Mouse (Mus musculus): Measurements from ENCODE around the gene Cldn22.
"Not testable (repeated sequence)": the region's sequence is repeated elsewhere in the genome, so short reads cannot be mapped to it uniquely, and the experiment has no call there.

The Cldn22 gene

GRCm38 (mm10) chr8:47824182-47824581 is at the start of gene Cldn22:
Gene Cldn22 (plus strand): TSS chr8:47824482.
- no peak for DNase-seq

DNA sequence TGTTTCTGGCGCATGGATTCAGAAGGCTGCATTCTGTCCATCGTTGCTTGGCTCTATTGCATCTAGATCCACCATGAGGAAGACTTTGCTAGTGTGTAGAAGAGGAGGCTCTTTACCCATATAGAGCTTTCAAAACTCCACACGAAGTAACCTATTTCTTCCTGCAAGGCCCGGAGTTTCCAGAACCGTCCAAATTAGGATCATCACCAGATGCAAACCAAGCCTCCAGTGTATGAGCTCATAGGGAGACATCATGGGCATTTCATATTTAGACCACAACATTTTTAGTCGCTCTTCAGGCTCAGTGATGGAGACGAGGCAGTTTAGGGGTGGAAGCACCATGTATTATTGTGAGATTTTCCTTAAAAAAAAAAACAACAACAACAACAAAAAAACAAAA is 46.9 kb upstream of the Cldn22 start:
- no peak for DNase-seq

GRCm38 (mm10) chr8:47779589-47779988 is 44.7 kb upstream of the Cldn22 start:
- DNase-seq, result peak; percentile 24

DNA sequence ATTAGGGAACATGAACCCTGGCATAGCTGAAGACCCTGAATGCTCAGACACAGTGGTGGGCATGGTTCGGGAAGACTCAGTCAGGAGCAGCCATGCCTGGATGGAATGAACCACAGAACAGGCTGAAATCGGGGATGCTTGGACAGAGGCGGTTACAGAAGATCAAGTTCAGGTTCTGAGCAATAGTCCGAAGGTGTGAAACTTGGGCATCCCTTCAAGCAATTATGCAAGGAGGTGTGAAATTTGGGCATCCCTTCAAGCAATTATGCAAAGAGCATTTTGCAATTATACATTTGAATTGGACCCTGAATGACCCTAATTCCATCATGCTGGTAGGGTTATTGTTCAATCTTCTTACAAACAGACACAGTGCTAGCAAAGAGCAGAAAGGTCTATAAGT is 42.4 kb upstream of the Cldn22 start:
- DNase-seq, result peak; percentile 52

GRCm38 (mm10) chr8:47783544-47783943 is 40.7 kb upstream of the Cldn22 start:
- DNase-seq, result no peak

DNA sequence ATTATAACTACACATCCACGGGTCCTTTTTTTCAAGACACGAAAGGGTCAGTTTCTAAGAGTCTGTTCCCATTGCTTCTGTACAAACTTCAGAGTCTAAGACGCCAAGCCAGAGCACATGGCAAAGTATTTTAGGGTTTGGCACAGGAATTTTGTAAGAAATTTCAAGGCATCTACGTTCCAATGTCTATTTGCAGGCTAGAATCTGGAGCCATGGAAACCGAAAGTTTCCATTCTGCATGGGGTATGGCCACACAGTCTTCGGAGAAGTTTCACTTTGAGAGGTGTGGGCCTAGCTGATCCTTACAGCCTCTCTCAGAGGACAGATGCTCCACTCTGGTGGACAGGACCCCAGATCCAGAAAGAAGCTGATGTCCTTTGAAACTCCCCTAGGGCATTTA is 40.3 kb upstream of the Cldn22 start:
- DNase-seq, result no peak

GRCm38 (mm10) chr8:47784436-47784835 is 39.8 kb upstream of the Cldn22 start:
- DNase-seq, result no peak

DNA sequence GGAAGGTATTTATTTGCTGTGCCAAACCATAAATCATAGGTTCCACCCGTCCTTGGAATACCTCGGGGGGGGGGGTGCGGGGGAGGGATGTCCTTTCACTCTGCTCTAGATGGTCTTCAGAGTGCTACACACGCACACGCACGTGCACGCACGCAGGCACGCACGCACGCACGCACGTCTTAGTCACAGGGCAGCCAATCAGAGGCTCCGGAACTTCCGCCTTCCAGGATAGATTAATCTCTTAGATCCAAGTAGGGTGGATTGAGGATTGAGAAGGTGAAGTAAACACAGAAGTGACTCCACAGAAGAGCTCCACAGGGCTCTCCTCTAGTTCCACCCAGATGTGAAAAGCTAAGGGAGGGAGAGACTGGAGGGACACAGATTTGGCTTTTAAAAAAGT is 38.0 kb upstream of the Cldn22 start:
- no peak for DNase-seq

GRCm38 (mm10) chr8:47787705-47788104 is 36.6 kb upstream of the Cldn22 start:
- no peak for DNase-seq

GRCm38 (mm10) chr8:47791986-47792385 is 32.3 kb upstream of the Cldn22 start:
- DNase-seq, result no peak

DNA sequence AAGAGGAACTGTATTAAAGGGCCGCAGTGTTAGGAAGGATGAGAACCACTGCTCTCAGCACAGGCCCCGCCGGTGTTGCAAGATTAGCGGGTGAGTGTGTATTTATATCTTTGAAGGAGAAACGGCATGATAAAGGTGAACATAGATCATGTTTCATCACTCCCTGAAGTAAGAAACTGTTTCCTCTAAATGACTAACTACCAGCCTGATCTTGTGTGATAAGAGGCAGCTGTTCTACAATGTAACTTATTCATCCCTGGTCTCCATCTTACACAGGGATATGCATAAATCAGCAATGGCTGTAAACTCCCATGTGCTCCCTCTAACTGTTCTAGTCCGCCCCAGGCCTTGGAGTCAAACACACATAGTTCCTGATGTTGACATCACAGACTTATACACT is 24.8 kb upstream of the Cldn22 start:
- DNase-seq, result no peak

DNA sequence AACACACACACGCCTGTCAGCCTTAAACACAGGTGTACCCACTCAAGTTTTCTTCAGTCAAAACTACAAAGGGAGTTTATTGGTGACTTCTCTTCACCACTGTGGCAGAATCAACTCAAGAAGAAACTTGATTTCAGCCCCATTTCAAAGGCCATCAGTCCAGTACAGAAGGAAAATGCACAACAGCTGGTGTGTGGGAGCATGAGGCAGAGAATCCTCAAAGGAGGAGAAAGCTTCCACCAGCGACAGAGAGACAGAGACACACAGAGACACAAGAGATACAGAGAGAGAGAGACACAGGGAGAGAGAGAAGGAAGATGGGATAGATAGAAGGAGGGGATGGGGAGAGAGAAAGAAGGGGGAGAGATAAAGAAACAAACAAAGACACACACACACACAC is 21.9 kb upstream of the Cldn22 start:
- no peak for DNase-seq

DNA sequence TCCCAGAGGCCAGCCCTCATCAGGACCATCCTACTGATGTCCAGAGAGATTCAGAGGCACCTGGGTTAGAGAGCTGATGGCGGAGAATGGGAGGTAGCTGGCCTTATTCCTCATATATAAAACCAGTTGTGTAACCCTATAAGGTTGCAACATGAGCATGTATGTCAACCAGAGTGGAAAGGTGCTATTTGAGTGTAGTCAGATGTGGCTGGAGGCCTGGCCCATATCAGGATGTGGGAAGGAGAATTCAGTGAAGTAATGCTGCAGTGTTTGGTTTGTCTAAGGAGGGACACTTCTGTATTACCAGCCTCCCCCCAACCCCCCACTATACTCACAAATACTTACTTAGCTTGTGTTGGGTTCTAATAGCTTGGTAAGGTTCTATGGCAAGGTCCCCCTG is 20.0 kb upstream of the Cldn22 start:
- DNase-seq, result no peak

- DNase-seq, result no peak
Measured at GRCm38 (mm10) chr8:47809970-47810665, 14.2 kb upstream of the Cldn22 start.

DNA sequence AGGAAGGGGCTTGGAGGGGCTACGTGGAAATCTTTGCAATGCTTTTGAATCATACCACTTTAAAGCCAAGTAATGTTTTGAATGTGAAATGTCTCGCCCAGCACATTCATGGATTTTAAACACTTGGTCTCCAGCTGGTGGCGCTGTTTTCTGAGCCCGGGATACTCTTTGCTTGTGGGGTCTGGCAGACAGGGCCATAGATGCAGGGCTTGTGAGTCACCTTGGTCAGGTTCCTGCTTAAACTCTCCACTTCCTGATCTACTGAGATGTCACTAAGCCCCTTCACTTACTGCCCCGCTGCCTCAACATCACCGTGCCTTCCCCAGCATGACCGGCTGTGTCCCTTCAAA is 13.6 kb upstream of the Cldn22 start:
- no peak for DNase-seq

- DNase-seq, result no peak
Measured at GRCm38 (mm10) chr8:47811221-47811620, 13.1 kb upstream of the Cldn22 start.

GRCm38 (mm10) chr8:47819034-47819433 is 5.2 kb upstream of the Cldn22 start:
- no peak for DNase-seq

GRCm38 (mm10) chr8:47820914-47821772 is 3.1 kb upstream of the Cldn22 start:
- DNase-seq, result peak; percentile 58

DNA sequence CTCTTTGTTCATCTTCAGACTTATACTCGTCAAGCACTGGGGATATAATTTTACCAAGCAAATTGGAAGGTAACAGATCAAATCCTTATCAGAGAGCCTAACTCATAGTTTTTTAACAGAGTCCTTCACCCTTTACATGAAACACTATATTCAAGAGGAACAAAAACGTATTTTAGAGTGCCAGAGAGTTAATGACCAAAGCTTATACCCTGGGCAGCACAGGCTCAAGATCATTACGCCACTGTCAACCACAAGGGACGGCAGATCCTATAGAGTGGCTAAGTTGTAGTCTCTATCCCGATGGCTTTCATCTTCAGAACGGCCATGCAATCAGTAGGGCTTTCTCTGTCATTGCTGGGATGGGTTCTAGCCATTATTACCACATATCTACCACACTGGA is 2.4 kb upstream of the Cldn22 start, which contains the start of gene Cldn24:
Gene Cldn24 (plus strand): TSS at position 301 of the 400 bp plus-strand sequence.
- no peak for DNase-seq

GRCm38 (mm10) chr8:47822541-47822940 is 1.7 kb upstream of the Cldn22 start:
- DNase-seq, result not testable (repeated sequence)

DNA sequence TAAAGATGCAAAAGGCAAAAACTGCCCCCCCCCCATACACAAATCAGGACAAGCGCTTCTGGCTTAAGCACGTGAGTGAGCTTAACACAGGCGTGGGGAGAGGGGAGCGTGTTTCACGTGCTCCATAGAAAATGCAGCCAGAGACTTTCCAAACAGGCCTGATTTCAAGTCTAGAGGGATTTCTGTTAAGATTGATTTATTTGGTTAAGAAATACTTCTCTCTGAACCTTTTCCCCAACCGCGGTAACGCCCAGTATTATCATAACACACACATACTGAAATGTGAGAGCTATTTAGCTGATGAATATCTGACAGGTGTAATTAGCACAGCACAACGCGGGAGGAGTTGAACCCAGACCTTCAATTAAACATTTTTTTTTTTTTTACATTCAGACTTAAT is 505 bp upstream of the Cldn22 start:
- DNase-seq, result no peak

DNA sequence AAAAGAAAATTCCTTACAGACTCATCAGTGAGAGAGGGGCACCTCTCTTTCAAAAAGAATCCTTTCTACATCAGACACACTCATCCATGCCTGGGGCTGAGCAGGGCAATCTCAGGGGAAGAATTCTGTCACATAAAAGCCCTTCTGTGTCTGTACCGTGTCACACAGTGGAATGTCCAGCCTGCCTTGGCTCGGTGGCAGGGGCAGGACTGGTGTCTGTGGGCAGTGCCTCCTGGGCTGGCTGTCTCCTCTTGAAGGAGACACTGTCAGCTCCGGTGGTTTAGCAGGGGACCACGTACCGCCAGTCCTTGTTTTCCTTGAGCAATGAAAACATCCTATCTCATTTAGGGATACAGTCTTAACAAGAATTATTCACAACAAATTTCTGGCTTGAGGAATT is 1.3 kb downstream of the Cldn22 start:
- DNase-seq, result no peak

DNA sequence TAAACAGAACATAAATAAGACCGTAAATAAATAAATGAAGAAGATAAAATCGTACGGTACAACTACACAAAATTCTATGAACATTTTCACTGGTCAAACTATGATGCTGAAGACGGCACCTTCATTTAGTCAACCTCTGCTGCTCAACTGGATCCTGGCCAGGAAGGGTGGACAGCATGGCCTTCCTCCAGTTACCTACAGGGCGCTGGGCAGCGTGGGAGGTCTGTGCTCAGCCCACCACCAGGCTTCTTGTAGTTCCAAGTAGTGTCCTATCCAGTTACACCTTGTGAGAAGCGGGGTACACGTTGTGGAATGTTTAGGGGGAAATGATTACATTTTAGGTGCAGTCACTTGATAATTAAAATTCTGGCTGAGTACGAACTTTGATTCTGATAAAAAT is 2.6 kb downstream of the Cldn22 start:
- DNase-seq, result no peak

GRCm38 (mm10) chr8:47832616-47833015 is 8.3 kb downstream of the Cldn22 start:
- DNase-seq, result no peak
